Mouse (Mus musculus): Measurements from ENCODE around the gene AB124611.
A peak's percentile ranks its signal among the peaks of the same experiment; 100 is the strongest.
"Not testable (repeated sequence)": the region's sequence is repeated elsewhere in the genome, so short reads cannot be mapped to it uniquely, and the experiment has no call there.

AB124611 gene

GRCm38 (mm10) chr9:21525142-21525936, 637 bp upstream of the AB124611 start:
- DNase-seq (ENCODE audit: low spot score), result no peak

GRCm38 (mm10) chr9:21526634-21526944, 613 bp downstream of the AB124611 start:
- DNase-seq (ENCODE audit: low spot score), result no peak

DNA sequence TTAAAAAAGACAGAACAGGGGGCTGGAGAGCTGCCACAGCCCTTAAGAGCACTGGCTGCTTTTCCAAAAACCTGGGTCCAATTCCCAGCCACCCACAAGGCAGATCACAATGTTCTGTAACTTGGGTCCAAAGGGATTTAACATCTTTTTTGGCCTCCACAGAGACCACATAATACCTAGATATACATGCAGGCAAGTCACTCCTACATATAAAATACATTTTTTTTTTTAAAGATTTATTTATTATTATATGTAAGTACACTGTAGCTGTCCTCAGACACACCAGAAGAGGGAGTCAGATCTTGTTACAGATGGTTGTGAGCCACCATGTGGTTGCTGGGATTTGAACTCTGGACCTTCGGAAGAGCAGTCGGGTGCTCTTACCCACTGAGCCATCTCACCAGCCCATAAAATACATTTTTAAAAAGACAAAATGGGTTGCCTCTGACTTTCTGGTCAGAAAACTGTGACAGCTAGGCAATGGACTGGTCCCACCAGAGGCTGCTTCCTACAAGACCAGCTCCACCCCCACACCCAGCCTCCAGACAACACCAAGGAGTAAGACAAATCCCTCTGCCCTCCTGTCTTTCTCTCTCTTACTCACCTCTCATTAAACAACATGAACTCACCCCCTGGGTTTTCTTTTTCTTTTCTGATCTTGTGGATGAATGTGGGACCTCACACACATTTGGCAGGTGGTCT, 1.3 kb downstream of the AB124611 start:
- no peak for DNase-seq (ENCODE audit: low spot score)

DNA sequence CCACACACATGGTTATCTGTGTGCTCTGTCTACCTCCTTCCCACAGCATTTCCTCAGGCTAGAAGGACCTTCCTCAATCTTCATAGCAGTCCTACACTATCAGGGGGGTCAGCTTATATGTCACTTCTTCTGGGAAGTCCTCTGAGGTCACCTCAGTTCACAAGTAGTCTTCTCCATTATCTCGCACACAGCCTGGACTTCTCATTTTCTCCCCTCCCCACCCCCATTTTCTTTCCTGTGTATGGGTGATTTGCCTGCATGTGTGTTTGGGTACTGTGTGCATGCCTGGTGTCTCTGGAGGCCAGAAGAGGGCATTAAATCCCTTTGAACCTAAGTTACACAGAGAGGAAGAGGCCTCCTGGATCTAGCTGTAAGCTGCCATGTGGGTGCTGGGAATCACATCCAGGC, 1.9 kb downstream of the AB124611 start:
- no peak for DNase-seq (ENCODE audit: low spot score)

GRCm38 (mm10) chr9:21536501-21536900, 10.5 kb downstream of the AB124611 start:
- DNase-seq (ENCODE audit: low spot score), result no peak

GRCm38 (mm10) chr9:21537009-21537408, 11.0 kb downstream of the AB124611 start:
- DNase-seq (ENCODE audit: low spot score), result no peak

GRCm38 (mm10) chr9:21539981-21540753, 14.2 kb downstream of the AB124611 start:
- no peak for DNase-seq (ENCODE audit: low spot score)

DNA sequence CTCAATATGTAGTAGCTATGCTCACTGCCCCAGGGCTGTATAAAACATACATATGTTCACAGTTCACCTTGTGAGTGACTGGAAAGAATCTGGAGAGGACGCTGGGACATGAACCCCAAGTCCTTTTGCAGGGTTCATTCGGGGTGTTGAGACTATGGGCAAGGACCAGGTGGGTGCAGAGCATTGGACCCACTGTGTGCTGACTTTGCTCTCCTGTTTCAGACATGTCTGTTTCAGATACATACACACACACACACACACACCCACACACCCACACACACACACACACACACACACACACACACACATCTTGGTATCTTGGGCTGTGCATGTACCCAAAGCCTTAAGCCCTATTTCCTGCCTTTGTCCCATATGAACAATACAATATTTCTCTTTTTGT, 16.0 kb downstream of the AB124611 start:
- DNase-seq (ENCODE audit: low spot score), result not testable (repeated sequence)

DNA sequence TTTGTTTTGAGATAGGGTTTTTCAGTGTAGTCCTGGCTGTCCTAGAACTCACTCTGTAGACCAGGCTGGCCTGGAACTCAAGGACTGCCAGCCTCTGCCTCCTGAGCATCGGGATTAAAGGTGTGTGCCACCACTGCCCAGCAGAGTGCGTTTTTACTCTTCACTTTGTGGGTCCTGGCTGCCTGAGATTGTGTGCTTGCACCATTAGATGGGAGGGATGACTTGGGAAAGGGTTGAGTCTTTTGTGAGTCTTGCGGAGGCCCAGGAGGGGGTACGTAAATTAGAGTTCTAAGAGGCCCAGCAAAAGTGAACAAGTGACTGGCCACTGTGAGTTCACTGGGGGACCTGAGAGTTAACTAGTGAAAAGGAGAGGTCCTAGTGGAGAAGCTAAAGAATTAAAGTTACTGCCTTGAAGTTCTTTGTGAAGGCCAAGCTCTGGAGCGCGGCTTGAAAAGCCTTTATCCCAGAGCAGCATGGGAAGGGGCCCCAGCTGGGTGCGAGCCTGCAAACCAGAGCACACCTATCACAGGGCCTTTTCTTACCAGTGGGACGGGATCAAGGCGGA, 19.5 kb downstream of the AB124611 start:
- no peak for DNase-seq (ENCODE audit: low spot score)

- peak; percentile 98 for DNase-seq (ENCODE audit: low spot score)
Measured at GRCm38 (mm10) chr9:21545916-21546788, 20.2 kb downstream of the AB124611 start.

GRCm38 (mm10) chr9:21546789-21547074, 20.8 kb downstream of the AB124611 start, which contains the start of gene Carm1:
Carm1 (plus strand) TSS chr9:21546894.
- DNase-seq (ENCODE audit: low spot score), result no peak

GRCm38 (mm10) chr9:21547075-21547941, 21.3 kb downstream of the AB124611 start:
- DNase-seq (ENCODE audit: low spot score), result no peak

- DNase-seq (ENCODE audit: low spot score), result no peak
Measured at GRCm38 (mm10) chr9:21551049-21551448, 25.1 kb downstream of the AB124611 start.

DNA sequence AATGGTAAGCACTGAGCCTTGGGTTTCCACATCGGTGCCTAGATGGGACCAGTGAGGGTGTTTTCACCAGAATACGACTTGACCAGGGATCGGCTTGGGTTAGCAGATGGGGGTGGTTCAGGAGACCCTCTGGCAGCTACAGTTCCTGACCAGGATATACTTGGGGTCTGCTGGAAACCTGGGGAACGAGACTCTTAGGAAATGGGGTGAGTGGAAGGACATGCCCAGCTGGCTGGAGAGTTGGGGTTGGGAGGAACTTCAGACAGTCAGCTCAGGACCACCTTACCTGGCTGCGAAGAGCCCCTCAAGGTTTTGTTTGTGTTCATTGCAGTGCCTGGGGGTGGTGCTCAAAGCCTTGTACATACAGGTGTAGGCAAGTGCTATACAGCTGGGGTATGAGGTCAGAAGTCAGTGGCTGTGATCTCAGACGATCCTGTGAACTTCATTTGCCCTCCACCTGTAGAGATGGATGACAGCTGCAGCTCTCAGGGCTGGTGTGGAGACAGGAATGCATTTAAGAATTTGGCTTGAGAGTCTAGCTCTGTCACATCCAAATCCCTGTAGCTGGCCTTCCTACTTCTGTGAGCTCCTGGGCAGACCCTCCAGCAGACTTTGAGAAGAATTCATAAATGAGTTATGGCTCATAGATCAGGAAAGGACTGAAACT, 27.8 kb downstream of the AB124611 start:
- DNase-seq (ENCODE audit: low spot score), result no peak

GRCm38 (mm10) chr9:21555198-21555742, 29.3 kb downstream of the AB124611 start:
- no peak for DNase-seq (ENCODE audit: low spot score)

DNA sequence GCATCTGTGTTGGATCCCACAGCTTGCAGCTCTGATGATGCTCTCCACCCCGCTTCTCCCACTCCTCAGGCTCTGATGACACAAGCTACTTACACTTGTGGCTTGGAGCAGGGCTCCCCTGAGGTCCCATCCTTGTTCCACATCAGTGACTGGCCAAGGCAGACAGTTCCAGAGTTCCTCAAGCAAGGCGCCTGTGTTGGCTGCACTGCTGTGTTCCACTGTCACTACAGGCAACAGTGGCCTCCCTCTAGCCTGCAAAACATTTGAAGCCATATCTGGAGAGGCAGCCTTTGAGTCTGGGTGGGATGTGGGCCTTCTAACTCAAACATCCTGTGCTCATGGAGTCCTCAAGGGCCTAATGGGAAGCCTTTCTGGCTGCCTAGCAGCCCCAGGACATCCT, 31.0 kb downstream of the AB124611 start:
- no peak for DNase-seq (ENCODE audit: low spot score)

- no peak for DNase-seq (ENCODE audit: low spot score)
Measured at GRCm38 (mm10) chr9:21557556-21557955, 31.6 kb downstream of the AB124611 start.

DNA sequence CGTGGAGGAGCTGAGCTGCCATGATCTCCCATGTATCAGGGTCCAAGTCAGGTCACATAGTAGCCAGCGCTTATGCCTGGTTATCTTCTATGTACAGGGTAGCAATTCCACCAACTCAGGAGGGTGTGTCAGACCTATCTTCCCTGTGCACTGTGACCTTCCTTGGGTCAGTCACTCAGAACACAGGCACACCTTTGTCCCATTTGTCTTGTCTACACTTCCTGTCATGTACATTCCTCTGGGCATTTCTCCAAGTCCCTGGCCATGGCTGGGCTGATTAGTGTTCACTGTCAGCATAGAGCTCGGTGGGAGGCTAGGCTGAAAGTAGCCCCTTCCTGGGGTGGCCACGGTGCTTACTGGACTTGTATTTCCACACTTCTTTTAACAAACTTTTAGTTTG, 32.4 kb downstream of the AB124611 start:
- DNase-seq (ENCODE audit: low spot score), result no peak

GRCm38 (mm10) chr9:21559151-21559550, 33.2 kb downstream of the AB124611 start:
- no peak for DNase-seq (ENCODE audit: low spot score)

- DNase-seq (ENCODE audit: low spot score), result no peak
Measured at GRCm38 (mm10) chr9:21564420-21564819, 38.4 kb downstream of the AB124611 start.
